Mouse (Mus musculus) hindbrain, embryonic 15.5 days (tissue): Measurements from ENCODE around the gene Samd4b. TPM values are rescaled to one million over a fixed set of nuclear protein-coding genes. Genes with fewer than 3 reads are reported as not detected.

Experiments used
- ATAC-seq: fragments of 200-750 bp; cut with Nextera tagmentation; 2 replicates; pipeline ENCODE4 v1.8.0; 2017; ENCODE audit warnings: low read depth, moderate number of reproducible peaks, moderate TSS enrichment; ENCODE audit not compliant: low FRiP score
- H3K27ac ChIP-seq: fragments of 300-500 bp; sonication (generic); replicated peaks from 2 replicates; pipeline ENCODE4 v1.5.1; 2015; ENCODE audit warnings: mild to moderate bottlenecking, inconsistent platforms
- H3K27me3 ChIP-seq: fragments of 300-500 bp; sonication (generic); 2 replicates; pipeline ENCODE4 v1.6.1; 2015; ENCODE audit warnings: control low read depth, inconsistent platforms
- H3K36me3 ChIP-seq: fragments of 300-500 bp; sonication (generic); 2 replicates; pipeline ENCODE4 v1.6.1; 2015; ENCODE audit warnings: control low read depth, inconsistent platforms
- H3K4me1 ChIP-seq: fragments of 300-500 bp; sonication (generic); replicated peaks from 2 replicates; pipeline ENCODE4 v1.6.1; 2015; ENCODE audit warnings: control low read depth, inconsistent platforms
- H3K4me2 ChIP-seq: fragments of 300-500 bp; sonication (generic); 2 replicates; pipeline ENCODE4 v1.6.1; 2015; ENCODE audit warnings: moderate library complexity, mild to moderate bottlenecking, inconsistent platforms
- H3K4me3 ChIP-seq: fragments of 300-500 bp; sonication (generic); 2 replicates; pipeline ENCODE4 v1.5.1; 2015; ENCODE audit warnings: mild to moderate bottlenecking, inconsistent platforms
- H3K9ac ChIP-seq: fragments of 300-500 bp; sonication (generic); 2 replicates; pipeline ENCODE4 v1.6.1; 2015; ENCODE audit warnings: inconsistent platforms
- H3K9me3 ChIP-seq: fragments of 300-500 bp; sonication (generic); 2 replicates; pipeline ENCODE4 v1.6.1; 2016; ENCODE audit warnings: control low read depth, inconsistent platforms
- WGBS: fragments of 180-500 bp; shearing (Covaris S2); methylation state at CpG from one replicate; pipeline ENCODE4 v1.1.7; 2015; 5-methylcytosine and 5-hydroxymethylcytosine counted together
- polyA plus RNA-seq: library from polyadenylated mRNA; unstranded; fragments of >200 nt; fragmentation: Nextera tagmentation; extraction: Ambion mirVana; gene quantifications from 2 replicates; pipeline ENCODE4 v1.2.1, GENCODE M21; 2015

Gene Samd4b
- polyA plus RNA-seq, 1 experiment from 2014 or later, result 28.1 TPM

GRCm38 (mm10) chr7:28384162-28384561, 213.8 kb downstream of the Samd4b start:
- ATAC-seq, result no peak
- Histone ChIP-seq H3K4me3 (no peak overlapping the region), H3K4me1 (peaks cover 24% of the 10 kb centered on the region), H3K36me3 (peaks cover 18% of the 10 kb centered on the region), H3K9me3 (no peaks in the 10 kb centered on the region), H3K27ac (no peak overlapping the region), H3K27me3 (no peaks in the 10 kb centered on the region), H3K9ac (no peak overlapping the region), H3K4me2 (no peak overlapping the region)
- 89% methylated on average over 6 of the region's 6 CpGs for WGBS

GRCm38 (mm10) chr7:28383606-28384005, 214.3 kb downstream of the Samd4b start:
- Histone ChIP-seq H3K4me2 (no peak overlapping the region), H3K27ac (0 out of 2 replicates have a peak overlapping the region, but pooled peaks have one; percentile 25), H3K4me1 (peaks cover 28% of the 10 kb centered on the region), H3K9ac (no peak overlapping the region), H3K9me3 (no peaks in the 10 kb centered on the region), H3K27me3 (no peaks in the 10 kb centered on the region), H3K4me3 (no peak overlapping the region), H3K36me3 (0 out of 2 replicates have a peak, but pooled peaks cover 13% of the 10 kb centered on the region)
- WGBS, result 87% methylated on average over 4 of the region's 4 CpGs
- ATAC-seq, result no peak

DNA sequence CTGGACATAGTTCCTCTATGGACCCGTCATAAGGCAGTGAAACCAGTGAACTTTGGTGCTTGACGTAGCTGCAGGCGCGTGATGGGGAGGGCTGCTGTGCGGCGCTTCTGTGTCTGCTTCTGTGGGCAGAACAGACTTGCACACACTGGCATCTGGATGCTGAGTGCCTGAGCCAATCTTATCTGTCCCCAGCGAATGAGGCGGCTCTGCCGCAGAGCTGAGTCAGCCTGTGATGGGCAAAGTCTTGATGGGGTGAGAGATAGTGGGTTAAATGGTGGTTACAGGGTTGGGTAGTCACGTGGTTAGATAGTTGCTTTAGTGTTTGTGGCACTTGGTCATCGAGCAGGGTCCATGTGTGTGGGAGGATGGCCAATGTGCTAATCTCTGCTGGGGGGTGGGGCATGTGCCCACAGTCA, 215.0 kb downstream of the Samd4b start:
- no peak for ATAC-seq
- Histone ChIP-seq H3K27me3 (no peaks in the 10 kb centered on the region), H3K4me3 (no peak overlapping the region), H3K4me1 (peaks cover 34% of the 10 kb centered on the region), H3K4me2 (no peak overlapping the region), H3K9me3 (no peaks in the 10 kb centered on the region), H3K27ac (0 out of 2 replicates have a peak overlapping the region, but pooled peaks have one; percentile 25), H3K36me3 (0 out of 2 replicates have a peak, but pooled peaks cover 7% of the 10 kb centered on the region), H3K9ac (no peak overlapping the region)
- WGBS, result 77% methylated on average over 11 of the region's 11 CpGs

GRCm38 (mm10) chr7:28382347-28382951, 215.5 kb downstream of the Samd4b start:
- Histone ChIP-seq H3K4me2 (peak overlapping the region; percentile 38), H3K36me3 (0 out of 2 replicates have a peak, but pooled peaks cover 2% of the 10 kb centered on the region), H3K4me1 (peaks cover 39% of the 10 kb centered on the region), H3K27me3 (no peaks in the 10 kb centered on the region), H3K9ac (no peak overlapping the region), H3K4me3 (no peak overlapping the region), H3K9me3 (no peaks in the 10 kb centered on the region), H3K27ac (0 out of 2 replicates have a peak overlapping the region, but pooled peaks have one; percentile 22)
- ATAC-seq, result no peak
- 60% methylated on average over 10 of the region's 12 CpGs for WGBS

DNA sequence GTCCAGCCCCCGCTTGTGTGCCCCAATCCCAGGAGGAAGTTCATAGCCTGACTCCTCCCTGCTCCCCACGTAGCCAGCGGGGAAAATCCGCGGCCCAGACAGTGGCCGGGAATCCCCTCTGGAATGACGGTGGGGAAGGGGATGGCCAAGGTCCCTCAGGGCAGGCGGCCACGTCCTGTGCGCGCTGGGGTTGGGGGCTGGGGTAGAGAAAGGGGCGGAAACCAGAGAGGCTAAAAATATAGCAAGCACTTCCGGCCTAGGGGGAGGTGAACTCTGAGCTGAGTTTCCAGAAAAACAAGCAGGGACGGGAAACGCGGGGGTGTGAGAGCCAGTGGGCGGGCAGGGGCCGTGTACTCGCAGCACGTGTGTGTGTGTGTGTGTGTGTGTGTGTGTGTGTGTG, 216.0 kb downstream of the Samd4b start:
- Histone ChIP-seq H3K4me1 (peaks cover 44% of the 10 kb centered on the region), H3K9me3 (no peaks in the 10 kb centered on the region), H3K4me3 (peak overlapping the region; percentile 2), H3K27ac (peak overlapping the region; percentile 57), H3K36me3 (no peaks in the 10 kb centered on the region), H3K9ac (0 out of 2 replicates have a peak overlapping the region, but pooled peaks have one; percentile 3), H3K4me2 (peak overlapping the region; percentile 38), H3K27me3 (no peaks in the 10 kb centered on the region)
- no peak for ATAC-seq
- 8% methylated on average over 20 of the region's 20 CpGs for WGBS

DNA sequence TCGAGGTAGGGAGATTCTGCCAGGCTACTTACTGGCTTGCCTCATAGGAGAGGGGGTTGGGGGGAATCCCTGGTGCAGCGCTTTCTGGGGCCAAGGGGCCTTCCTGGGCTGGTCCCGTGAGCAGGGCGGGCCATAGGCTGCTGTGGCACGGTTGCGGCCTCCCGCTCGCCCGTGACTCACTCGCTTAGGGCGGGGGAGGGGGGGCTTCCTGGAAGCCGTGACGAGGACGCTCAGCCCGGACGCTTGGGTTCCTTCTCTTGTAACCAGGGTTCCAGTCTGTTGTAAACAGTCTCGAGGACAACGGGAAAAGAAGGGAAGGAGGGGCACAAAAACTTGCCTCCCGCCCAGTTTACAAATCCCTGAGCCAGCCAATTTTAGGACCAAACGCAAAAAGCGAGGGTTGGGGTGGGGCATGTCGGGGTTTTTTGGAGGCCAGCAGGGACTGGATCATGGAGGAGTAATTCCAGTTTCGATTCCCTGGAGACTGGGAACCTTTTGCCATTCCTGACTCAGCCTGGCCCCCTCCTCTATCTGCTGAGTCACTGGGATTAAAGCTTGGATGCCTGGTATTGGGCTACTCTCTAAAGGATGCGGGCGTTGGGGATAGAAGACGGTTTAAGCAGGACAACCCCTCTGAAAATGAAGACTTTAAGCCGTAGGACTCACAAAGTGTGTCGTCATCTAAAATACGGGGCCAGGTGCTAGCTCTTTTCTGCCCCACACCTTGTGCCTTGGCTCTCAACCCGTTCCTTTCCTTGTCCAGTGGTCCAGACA, 216.7 kb downstream of the Samd4b start:
- peak overlapping the region; percentile 2 for H3K4me3 ChIP-seq
- WGBS, result 11% methylated on average over 30 of the region's 30 CpGs
- H3K27me3 ChIP-seq, result no peaks in the 10 kb centered on the region
- 0 out of 2 replicates have a peak overlapping the region, but pooled peaks have one; percentile 3 for H3K9ac ChIP-seq
- H3K9me3 ChIP-seq, result no peaks in the 10 kb centered on the region
- no peak for ATAC-seq
- peak overlapping the region; percentile 57 for H3K27ac ChIP-seq
- peaks cover 51% of the 10 kb centered on the region for H3K4me1 ChIP-seq
- H3K4me2 ChIP-seq, result peak overlapping the region; percentile 38
- H3K36me3 ChIP-seq, result no peaks in the 10 kb centered on the region

DNA sequence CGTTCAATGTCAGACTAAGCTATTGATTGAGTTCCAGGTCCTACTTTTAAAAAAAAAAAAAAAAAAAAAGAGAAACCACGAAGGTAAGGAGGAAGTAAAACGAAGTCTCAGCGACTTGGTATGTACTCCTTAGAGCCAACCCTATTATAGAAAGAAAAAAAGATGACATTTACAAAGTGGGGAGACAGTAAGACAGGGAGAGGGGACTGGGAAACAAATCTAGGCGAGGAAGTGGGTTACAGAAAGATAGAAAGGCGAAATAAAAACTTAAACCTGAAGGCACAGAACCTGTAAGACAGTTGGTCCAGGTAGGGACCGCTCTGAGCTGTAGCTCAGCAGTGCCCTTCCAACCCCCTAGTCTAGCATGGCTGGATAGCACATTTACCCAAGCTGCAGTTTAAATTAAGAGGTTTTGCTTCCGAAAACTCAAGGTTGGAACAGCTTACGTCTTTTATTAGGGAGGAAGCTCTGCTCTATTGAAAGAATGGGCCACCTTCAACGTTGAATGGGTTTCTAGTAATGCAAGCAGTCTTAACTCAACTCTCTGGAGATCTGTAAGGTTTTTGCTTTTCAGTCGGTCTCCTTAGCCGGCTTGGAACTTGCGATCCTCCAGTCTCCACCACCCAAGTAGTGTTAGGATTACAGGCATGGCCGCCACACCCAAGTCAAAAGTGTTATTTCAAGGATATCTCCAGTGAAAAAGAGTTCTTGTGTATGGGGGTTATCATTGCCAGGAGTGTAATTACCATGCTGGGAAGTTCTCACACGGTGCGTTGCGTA, 217.5 kb downstream of the Samd4b start, which contains the start of gene Zfp36:
Gene Zfp36, minus strand, starts transcription at position 17 of the 780 bp plus-strand sequence.
- 58% methylated on average over 17 of the region's 17 CpGs for WGBS
- Histone ChIP-seq H3K4me3 (peak within 1 kb of the TSS; percentile 51), H3K4me2 (peak within 1 kb of the TSS; percentile 86), H3K9me3 (no peaks in the 10 kb centered on the region), H3K36me3 (no peaks in the 10 kb centered on the region), H3K9ac (peak within 1 kb of the TSS; percentile 62), H3K4me1 (peaks cover 59% of the 10 kb centered on the region), H3K27me3 (no peaks in the 10 kb centered on the region), H3K27ac (peak within 1 kb of the TSS; percentile 75)
- no peak for ATAC-seq

GRCm38 (mm10) chr7:28378769-28379651, 218.9 kb downstream of the Samd4b start:
- WGBS, result 1% methylated on average over 53 of the region's 53 CpGs
- peaks cover 62% of the 10 kb centered on the region for H3K4me1 ChIP-seq

GRCm38 (mm10) chr7:28378066-28378690, 219.8 kb downstream of the Samd4b start:
- no peaks in the 10 kb centered on the region for H3K36me3 ChIP-seq
- peak overlapping the region; percentile 51 for H3K4me3 ChIP-seq
- no peak overlapping the region; the same call in 1 of the 2 replicates for H3K27ac ChIP-seq
- no peaks in the 10 kb centered on the region for H3K9me3 ChIP-seq
- H3K4me1 ChIP-seq, result peaks cover 62% of the 10 kb centered on the region
- ATAC-seq, result no peak
- WGBS, result 41% methylated on average over 32 of the region's 32 CpGs
- peak overlapping the region; percentile 86 for H3K4me2 ChIP-seq
- H3K9ac ChIP-seq, result peak overlapping the region; percentile 62
- no peaks in the 10 kb centered on the region for H3K27me3 ChIP-seq

More at GRCm38 (mm10) chr7:28378769-28379651, 218.9 kb downstream of the Samd4b start:
- H3K4me2 ChIP-seq, result peak overlapping the region; percentile 86
- no peaks in the 10 kb centered on the region for H3K27me3 ChIP-seq
- H3K27ac ChIP-seq, result peak overlapping the region; percentile 75
- ATAC-seq, result peak; percentile 21
- H3K4me3 ChIP-seq, result peak overlapping the region; percentile 51
- H3K9me3 ChIP-seq, result no peaks in the 10 kb centered on the region
- H3K36me3 ChIP-seq, result no peaks in the 10 kb centered on the region
- H3K9ac ChIP-seq, result peak overlapping the region; percentile 62

- H3K9me3 ChIP-seq, result no peaks in the 10 kb centered on the region
- H3K4me1 ChIP-seq, result peaks cover 57% of the 10 kb centered on the region
- H3K4me2 ChIP-seq, result peak overlapping the region; percentile 86
- no peak overlapping the region for H3K27ac ChIP-seq
- no peak overlapping the region for H3K9ac ChIP-seq
- peak overlapping the region; percentile 51 for H3K4me3 ChIP-seq
- 74% methylated on average over 18 of the region's 18 CpGs for WGBS
- no peaks in the 10 kb centered on the region for H3K27me3 ChIP-seq
- no peak for ATAC-seq
- no peaks in the 10 kb centered on the region for H3K36me3 ChIP-seq
These were observed 220.5 kb downstream of the Samd4b start for GRCm38 (mm10) chr7:28377190-28378065.
